Mouse (Mus musculus): ENCODE data around the gene 4930505A04Rik. TPM values are rescaled to one million over a fixed set of nuclear protein-coding genes. Genes with fewer than 3 reads are reported as not detected.
"Not testable (repeated sequence)": the region's sequence is repeated elsewhere in the genome, so short reads cannot be mapped to it uniquely, and the experiment has no call there.

4930505A04Rik gene
- polyA plus RNA-seq, 1 experiment from 2014 or later = 0.25 TPM

- Histone ChIP-seq H3K27ac (ENCODE audit: low read length) (no peak overlapping the region), H3K4me1 (ENCODE audit: control insufficient read depth, insufficient read depth, low read length) (no peaks in the 10 kb centered on the region), H3K4me3 (replicated peaks; ENCODE audit: low read length) (no peak overlapping the region), H3K9me3 (replicated peaks; ENCODE audit: control insufficient read depth, low read length) (no peaks in the 10 kb centered on the region), H3K27me3 (ENCODE audit: control insufficient read depth, insufficient read depth, low read length) (no peaks in the 10 kb centered on the region), H3K4me2 (ENCODE audit: low read depth, low read length) (no peak overlapping the region), H3K36me3 (ENCODE audit: control insufficient read depth, insufficient read depth, low read length) (no peaks in the 10 kb centered on the region), H3K9ac (ENCODE audit: low read length) (no peak overlapping the region)
- WGBS = 77% methylated on average over 4 of the region's 4 CpGs
- ATAC-seq (ENCODE audit: insufficient read depth, low FRiP score) = no peak
These were observed 17.3 kb downstream of the 4930505A04Rik start for GRCm38 (mm10) chr11:30454331-30454730.

DNA sequence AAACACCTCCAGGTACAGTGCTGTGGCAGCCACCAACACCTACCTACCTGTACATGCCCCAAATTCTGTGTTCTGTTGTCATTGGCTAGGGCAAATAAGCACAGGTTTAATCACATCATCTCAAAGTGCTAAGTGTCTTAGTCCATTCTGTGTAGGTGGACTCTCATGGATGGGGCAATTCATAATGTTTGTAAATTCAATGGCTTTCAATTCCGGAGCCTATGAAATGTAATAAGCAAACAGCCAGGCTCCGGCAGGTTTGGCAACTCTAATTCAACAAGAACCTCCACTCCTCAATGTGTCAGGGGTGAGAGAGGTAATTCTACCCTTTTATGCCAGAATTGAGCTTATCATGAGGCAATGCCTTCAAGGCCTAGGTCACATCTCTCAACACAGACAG, 23.5 kb downstream of the 4930505A04Rik start:
- ATAC-seq (ENCODE audit: insufficient read depth, low FRiP score) = no peak
- H3K36me3 ChIP-seq (ENCODE audit: control insufficient read depth, insufficient read depth, low read length) = no peaks in the 10 kb centered on the region
- no peak overlapping the region for H3K4me2 ChIP-seq (ENCODE audit: low read depth, low read length)
- H3K9me3 ChIP-seq (replicated peaks; ENCODE audit: control insufficient read depth, low read length) = no peaks in the 10 kb centered on the region
- H3K9ac ChIP-seq (ENCODE audit: low read length) = no peak overlapping the region
- 72% methylated on average over 2 of the region's 2 CpGs for WGBS
- no peak overlapping the region for H3K27ac ChIP-seq (ENCODE audit: low read length)
- H3K27me3 ChIP-seq (ENCODE audit: control insufficient read depth, insufficient read depth, low read length) = no peaks in the 10 kb centered on the region
- no peaks in the 10 kb centered on the region for H3K4me1 ChIP-seq (ENCODE audit: control insufficient read depth, insufficient read depth, low read length)
- no peak overlapping the region for H3K4me3 ChIP-seq (replicated peaks; ENCODE audit: low read length)

GRCm38 (mm10) chr11:30447561-30447960, 24.1 kb downstream of the 4930505A04Rik start:
- ATAC-seq (ENCODE audit: insufficient read depth, low FRiP score) = no peak
- H3K9me3 ChIP-seq (replicated peaks; ENCODE audit: control insufficient read depth, low read length) = no peaks in the 10 kb centered on the region
- H3K27ac ChIP-seq (ENCODE audit: low read length) = no peak overlapping the region
- no peak overlapping the region for H3K4me2 ChIP-seq (ENCODE audit: low read depth, low read length)
- H3K9ac ChIP-seq (ENCODE audit: low read length) = no peak overlapping the region
- H3K36me3 ChIP-seq (ENCODE audit: control insufficient read depth, insufficient read depth, low read length) = no peaks in the 10 kb centered on the region
- H3K27me3 ChIP-seq (ENCODE audit: control insufficient read depth, insufficient read depth, low read length) = no peaks in the 10 kb centered on the region
- no peak overlapping the region for H3K4me3 ChIP-seq (replicated peaks; ENCODE audit: low read length)
- H3K4me1 ChIP-seq (ENCODE audit: control insufficient read depth, insufficient read depth, low read length) = no peaks in the 10 kb centered on the region
- 83% methylated on average over 1 of the region's 1 CpGs for WGBS

- H3K4me2 ChIP-seq (ENCODE audit: low read depth, low read length); H3K9ac ChIP-seq (ENCODE audit: low read length); H3K4me3 ChIP-seq (replicated peaks; ENCODE audit: low read length); H3K9me3 ChIP-seq (replicated peaks; ENCODE audit: control insufficient read depth, low read length); H3K27ac ChIP-seq (ENCODE audit: low read length); H3K27me3 ChIP-seq (ENCODE audit: control insufficient read depth, insufficient read depth, low read length); ATAC-seq (ENCODE audit: insufficient read depth, low FRiP score); H3K4me1 ChIP-seq (ENCODE audit: control insufficient read depth, insufficient read depth, low read length); H3K36me3 ChIP-seq (ENCODE audit: control insufficient read depth, insufficient read depth, low read length): not testable (repeated sequence)
- 72% methylated on average over 12 of the region's 12 CpGs for WGBS
These were observed 27.3 kb downstream of the 4930505A04Rik start for GRCm38 (mm10) chr11:30444192-30444905.

DNA sequence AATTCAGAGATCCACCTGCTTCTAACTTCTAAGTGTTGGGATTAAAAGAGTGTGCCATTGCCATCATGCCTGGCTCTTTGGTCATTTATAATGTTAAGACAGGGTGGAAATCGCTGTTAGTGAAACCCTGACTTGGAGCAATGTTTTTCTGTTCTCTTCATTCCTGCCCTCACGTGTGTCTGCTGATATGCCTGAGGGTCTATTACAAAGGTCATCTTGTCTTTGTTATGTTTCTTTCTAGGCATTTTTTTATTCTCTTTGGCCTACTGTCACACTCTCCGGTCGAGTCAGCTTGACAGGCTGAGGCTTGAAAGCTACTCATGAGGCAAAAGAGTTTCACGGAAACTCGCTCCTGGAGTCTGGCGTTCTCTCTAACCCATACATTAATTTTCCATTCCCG, 27.9 kb downstream of the 4930505A04Rik start:
- H3K36me3 ChIP-seq (ENCODE audit: control insufficient read depth, insufficient read depth, low read length) = no peaks in the 10 kb centered on the region
- 83% methylated on average over 7 of the region's 8 CpGs for WGBS
- no peak overlapping the region for H3K9ac ChIP-seq (ENCODE audit: low read length)
- H3K27me3 ChIP-seq (ENCODE audit: control insufficient read depth, insufficient read depth, low read length) = no peaks in the 10 kb centered on the region
- no peak overlapping the region for H3K4me3 ChIP-seq (replicated peaks; ENCODE audit: low read length)
- no peak for ATAC-seq (ENCODE audit: insufficient read depth, low FRiP score)
- no peak overlapping the region for H3K27ac ChIP-seq (ENCODE audit: low read length)
- no peak overlapping the region for H3K4me2 ChIP-seq (ENCODE audit: low read depth, low read length)
- no peaks in the 10 kb centered on the region for H3K4me1 ChIP-seq (ENCODE audit: control insufficient read depth, insufficient read depth, low read length)
- H3K9me3 ChIP-seq (replicated peaks; ENCODE audit: control insufficient read depth, low read length) = no peaks in the 10 kb centered on the region

- Histone ChIP-seq H3K27ac (ENCODE audit: low read length) (no peak overlapping the region), H3K4me3 (replicated peaks; ENCODE audit: low read length) (no peak overlapping the region), H3K9me3 (replicated peaks; ENCODE audit: control insufficient read depth, low read length) (no peaks in the 10 kb centered on the region), H3K4me2 (ENCODE audit: low read depth, low read length) (no peak overlapping the region), H3K9ac (ENCODE audit: low read length) (no peak overlapping the region), H3K4me1 (ENCODE audit: control insufficient read depth, insufficient read depth, low read length) (no peaks in the 10 kb centered on the region), H3K36me3 (ENCODE audit: control insufficient read depth, insufficient read depth, low read length) (no peaks in the 10 kb centered on the region), H3K27me3 (ENCODE audit: control insufficient read depth, insufficient read depth, low read length) (no peaks in the 10 kb centered on the region)
- 85% methylated on average over 2 of the region's 2 CpGs for WGBS
- no peak for ATAC-seq (ENCODE audit: insufficient read depth, low FRiP score)
These were observed 38.2 kb downstream of the 4930505A04Rik start for GRCm38 (mm10) chr11:30433256-30433950.

DNA sequence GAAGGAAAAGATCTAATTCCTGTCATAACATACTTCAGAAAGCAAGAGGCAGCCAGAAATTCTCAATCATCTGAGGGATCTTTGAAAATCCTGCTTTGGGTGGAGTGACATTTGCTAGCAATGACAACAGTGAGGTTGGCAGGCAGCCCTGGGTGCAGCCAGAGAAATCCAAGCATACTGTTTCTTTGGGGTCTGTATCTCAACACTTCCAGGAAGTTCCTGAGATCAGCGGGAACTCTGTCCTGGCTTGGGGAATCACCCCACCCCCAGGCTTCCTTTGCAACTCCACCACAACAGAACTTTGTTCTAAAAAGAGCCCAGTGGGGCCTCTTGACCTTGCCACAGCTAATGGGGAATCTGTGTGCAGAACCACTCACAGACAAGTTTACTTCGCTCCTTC, 66.0 kb downstream of the 4930505A04Rik start:
- Histone ChIP-seq H3K27ac (ENCODE audit: low read length) (peak overlapping the region; percentile 56; the same call in 1 of the 2 replicates), H3K9ac (ENCODE audit: low read length) (no peak overlapping the region), H3K4me2 (ENCODE audit: low read depth, low read length) (no peak overlapping the region), H3K27me3 (ENCODE audit: control insufficient read depth, insufficient read depth, low read length) (no peaks in the 10 kb centered on the region), H3K9me3 (replicated peaks; ENCODE audit: control insufficient read depth, low read length) (no peaks in the 10 kb centered on the region), H3K36me3 (ENCODE audit: control insufficient read depth, insufficient read depth, low read length) (no peaks in the 10 kb centered on the region), H3K4me1 (ENCODE audit: control insufficient read depth, insufficient read depth, low read length) (peaks cover 14% of the 10 kb centered on the region), H3K4me3 (replicated peaks; ENCODE audit: low read length) (no peak overlapping the region)
- ATAC-seq (ENCODE audit: insufficient read depth, low FRiP score) = no peak; the same call in 1 of the 2 replicates
- 41% methylated on average over 2 of the region's 2 CpGs for WGBS

DNA sequence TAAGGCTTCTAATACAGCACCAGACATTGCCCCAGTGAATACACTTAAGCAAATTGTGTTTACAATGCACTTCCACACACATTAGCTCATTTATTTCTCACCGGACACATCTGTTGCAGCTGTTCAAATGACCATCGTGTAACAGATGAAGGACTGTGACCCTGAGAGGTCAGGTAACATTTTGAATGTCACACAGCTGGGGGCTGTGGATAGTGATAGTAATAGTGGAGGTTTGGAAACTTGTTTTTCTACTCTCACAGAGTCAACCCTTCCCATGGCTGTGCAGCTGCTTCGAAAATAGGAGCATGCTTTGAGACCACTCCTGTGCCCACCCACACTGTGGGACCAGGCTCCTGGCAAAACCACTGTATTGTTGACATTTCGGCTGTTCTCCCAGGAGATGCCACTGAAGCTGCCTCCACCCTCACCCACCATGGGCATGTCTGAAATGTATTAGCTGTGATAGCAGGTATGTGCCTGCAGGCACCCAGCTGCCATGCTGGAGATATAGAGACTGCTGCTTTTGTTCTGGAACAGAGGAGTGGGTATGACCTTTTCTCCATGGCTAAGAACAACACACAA, 66.9 kb downstream of the 4930505A04Rik start:
- no peak overlapping the region for H3K4me2 ChIP-seq (ENCODE audit: low read depth, low read length)
- H3K27ac ChIP-seq (ENCODE audit: low read length) = peak overlapping the region; percentile 56
- H3K9ac ChIP-seq (ENCODE audit: low read length) = no peak overlapping the region
- WGBS = 36% methylated on average over 4 of the region's 4 CpGs
- no peak overlapping the region for H3K4me3 ChIP-seq (replicated peaks; ENCODE audit: low read length)
- ATAC-seq (ENCODE audit: insufficient read depth, low FRiP score) = peak; percentile 50; the same call in 1 of the 2 replicates
- no peaks in the 10 kb centered on the region for H3K36me3 ChIP-seq (ENCODE audit: control insufficient read depth, insufficient read depth, low read length)
- no peaks in the 10 kb centered on the region for H3K9me3 ChIP-seq (replicated peaks; ENCODE audit: control insufficient read depth, low read length)
- H3K27me3 ChIP-seq (ENCODE audit: control insufficient read depth, insufficient read depth, low read length) = no peaks in the 10 kb centered on the region
- peaks cover 14% of the 10 kb centered on the region for H3K4me1 ChIP-seq (ENCODE audit: control insufficient read depth, insufficient read depth, low read length)

- no peak overlapping the region for H3K4me3 ChIP-seq (replicated peaks; ENCODE audit: low read length)
- no peak; the same call in 1 of the 2 replicates for ATAC-seq (ENCODE audit: insufficient read depth, low FRiP score)
- H3K36me3 ChIP-seq (ENCODE audit: control insufficient read depth, insufficient read depth, low read length) = no peaks in the 10 kb centered on the region
These were observed 77.3 kb downstream of the 4930505A04Rik start for GRCm38 (mm10) chr11:30394351-30394750.

More at GRCm38 (mm10) chr11:30394351-30394750, 77.3 kb downstream of the 4930505A04Rik start:
- no peak overlapping the region for H3K27ac ChIP-seq (ENCODE audit: low read length)
- no peaks in the 10 kb centered on the region for H3K9me3 ChIP-seq (replicated peaks; ENCODE audit: control insufficient read depth, low read length)
- H3K9ac ChIP-seq (ENCODE audit: low read length) = no peak overlapping the region
- H3K4me2 ChIP-seq (ENCODE audit: low read depth, low read length) = no peak overlapping the region
- no peaks in the 10 kb centered on the region for H3K4me1 ChIP-seq (ENCODE audit: control insufficient read depth, insufficient read depth, low read length)
- no peaks in the 10 kb centered on the region for H3K27me3 ChIP-seq (ENCODE audit: control insufficient read depth, insufficient read depth, low read length)

Measured in stomach, embryonic 16.5 days (tissue).